8 mouse cellular contexts compared by ENCODE assay signal in the genomic region with DNA sequence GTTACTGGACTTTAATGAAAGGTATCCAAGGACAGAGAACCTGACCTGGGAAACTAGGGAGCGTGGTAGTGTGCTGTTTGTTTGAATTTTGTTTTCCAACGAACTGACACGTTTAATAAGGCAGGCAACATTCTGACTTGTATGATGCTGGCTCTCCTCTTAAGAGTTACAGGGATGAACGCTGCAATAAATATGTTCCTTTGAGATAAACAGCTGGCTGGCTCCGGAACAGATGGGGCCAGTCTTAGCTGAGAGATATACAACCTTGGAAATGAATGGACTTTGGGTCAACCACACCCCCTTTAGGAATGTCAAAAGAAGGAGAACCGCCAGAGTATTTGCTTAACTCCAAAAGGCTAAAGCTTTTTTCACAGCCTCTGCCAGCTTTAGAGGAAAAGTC. TPM values are rescaled to one million over a fixed set of nuclear protein-coding genes. Genes with fewer than 3 reads are reported as not detected.
DNase-seq lines count a peak whose midpoint lies in the region; ATAC-seq and TF ChIP-seq lines count a peak whose summit lies in the region.

No protein-coding gene starts in this region.

- WGBS in cerebellum, adult 2 months = under 1% methylated on average over 6 of the region's 6 CpGs
- 1% methylated on average over 6 of the region's 6 CpGs for WGBS in forebrain, postnatal 0 days
- WGBS in limb, embryonic 12.5 days = 2% methylated on average over 6 of the region's 6 CpGs
- under 1% methylated on average over 6 of the region's 6 CpGs for WGBS in neural tube, embryonic 11.5 days

- no peaks in the 10 kb centered on the region for H3K9me3 ChIP-seq in forebrain, postnatal 0 days (ENCODE audit: low read length)
- H3K9me3 ChIP-seq in limb, embryonic 12.5 days = no peaks in the 10 kb centered on the region
- no peaks in the 10 kb centered on the region for H3K9me3 ChIP-seq in neural tube, embryonic 11.5 days (ENCODE audit: control insufficient read depth, low read length)

- peak overlapping the region; percentile 90 for H3K4me2 ChIP-seq in forebrain, postnatal 0 days (ENCODE audit: low read depth)
- peak overlapping the region; percentile 79 for H3K4me2 ChIP-seq in limb, embryonic 12.5 days
- H3K4me2 ChIP-seq in neural tube, embryonic 11.5 days (ENCODE audit: low read depth) = peak overlapping the region; percentile 61

- ATAC-seq in forebrain, postnatal 0 days = no peak
- ATAC-seq in limb, embryonic 12.5 days (ENCODE audit: insufficient number of reproducible peaks, insufficient read depth, low FRiP score, low TSS enrichment, low read depth) = no peak
- ATAC-seq in neural tube, embryonic 11.5 days (ENCODE audit: insufficient read depth, low FRiP score, low TSS enrichment) = no peak
- no peak for ATAC-seq in cerebellum, adult (ENCODE audit: insufficient number of reproducible peaks, low FRiP score, low TSS enrichment)

- no peak for TF ChIP-seq CTCF in cerebellum, adult 2 months (IDR thresholded peaks at IDR 0.05; ENCODE audit: borderline replicate concordance, insufficient read depth, low read depth, low read length)
- no peak for TF ChIP-seq CTCF in bone marrow macrophage, adult 2 months (IDR thresholded peaks at IDR 0.05; ENCODE audit: low read depth, low read length)
- TF ChIP-seq CTCF in forebrain, postnatal 0 days (IDR thresholded peaks at IDR 0.05; ENCODE audit: low read depth) = no peak

- H3K27me3 ChIP-seq in cerebellum, adult 2 months (ENCODE audit: control insufficient read depth, insufficient read depth, low read length) = no peaks in the 10 kb centered on the region
- H3K27me3 ChIP-seq in forebrain, postnatal 0 days (ENCODE audit: insufficient read depth, low read length) = no peaks in the 10 kb centered on the region
- H3K27me3 ChIP-seq in limb, embryonic 12.5 days = no peaks in the 10 kb centered on the region
- no peaks in the 10 kb centered on the region for H3K27me3 ChIP-seq in neural tube, embryonic 11.5 days (ENCODE audit: control insufficient read depth, insufficient read depth, low read length)

- no peak for TF ChIP-seq POLR2A in cerebellum, adult 2 months (IDR thresholded peaks at IDR 0.05; ENCODE audit: borderline replicate concordance, insufficient read depth, low read length)
- TF ChIP-seq POLR2A in bone marrow macrophage, adult 2 months (IDR thresholded peaks at IDR 0.05; ENCODE audit: borderline replicate concordance, low read depth, low read length) = no peak

- H3K36me3 ChIP-seq in forebrain, postnatal 0 days (ENCODE audit: insufficient read depth) = peaks cover 4% of the 10 kb centered on the region; the same call in 1 of the 2 replicates
- peaks cover 11% of the 10 kb centered on the region; the same call in 1 of the 2 replicates for H3K36me3 ChIP-seq in limb, embryonic 12.5 days
- H3K36me3 ChIP-seq in neural tube, embryonic 11.5 days (ENCODE audit: control insufficient read depth, insufficient read depth, low read length) = no peaks in the 10 kb centered on the region; the same call in 1 of the 2 replicates

- no peak overlapping the region for H3K27ac ChIP-seq in cerebellum, adult 2 months (ENCODE audit: insufficient read depth, low read length)
- no peak overlapping the region for H3K27ac ChIP-seq in bone marrow macrophage, adult 2 months (ENCODE audit: insufficient read depth, low read depth, low read length)
- H3K27ac ChIP-seq in forebrain, postnatal 0 days (ENCODE audit: low read depth, low read length) = peak overlapping the region; percentile 98; the same call in 1 of the 2 replicates
- no peak overlapping the region for H3K27ac ChIP-seq in limb, embryonic 12.5 days
- no peak overlapping the region for H3K27ac ChIP-seq in neural tube, embryonic 11.5 days (ENCODE audit: low read depth, low read length)

- H3K4me3 ChIP-seq in cerebellum, adult 2 months (replicated peaks; ENCODE audit: insufficient read depth, low read depth, low read length) = peak overlapping the region; percentile 93
- H3K4me3 ChIP-seq in bone marrow macrophage, adult 2 months (ENCODE audit: insufficient read depth, low read length) = peak overlapping the region; percentile 47
- H3K4me3 ChIP-seq in forebrain, postnatal 0 days (ENCODE audit: low read depth, low read length) = peak overlapping the region; percentile 89
- peak overlapping the region; percentile 72 for H3K4me3 ChIP-seq in limb, embryonic 12.5 days (replicated peaks)
- peak overlapping the region; percentile 84 for H3K4me3 ChIP-seq in neural tube, embryonic 11.5 days (ENCODE audit: low read depth, low read length)

- H3K9ac ChIP-seq in forebrain, postnatal 0 days = peak overlapping the region; percentile 99
- peak overlapping the region; percentile 56; the same call in 1 of the 2 replicates for H3K9ac ChIP-seq in limb, embryonic 12.5 days (replicated peaks)
- H3K9ac ChIP-seq in neural tube, embryonic 11.5 days (ENCODE audit: low read length) = peak overlapping the region; percentile 55

- DNase-seq in cerebellum, adult 2 months = peak in 1 of 2 experiments; percentile 29
- DNase-seq in cerebellum, adult 9-11 months = no peak
- no peak for DNase-seq in forebrain, postnatal 0 days
- no peak for DNase-seq in neural tube, embryonic 11.5 days (ENCODE audit: low spot score)
- no peak for DNase-seq in layer of hippocampus, postnatal 36 days

- H3K4me1 ChIP-seq in cerebellum, adult 2 months (ENCODE audit: control insufficient read depth, insufficient read depth, low read length) = no peaks in the 10 kb centered on the region; the same call in 1 of the 2 replicates
- peaks cover 13% of the 10 kb centered on the region for H3K4me1 ChIP-seq in bone marrow macrophage, adult 2 months (ENCODE audit: control insufficient read depth, insufficient read depth, low read length)
- peaks cover 27% of the 10 kb centered on the region for H3K4me1 ChIP-seq in forebrain, postnatal 0 days (ENCODE audit: insufficient read depth)
- peaks cover 26% of the 10 kb centered on the region for H3K4me1 ChIP-seq in limb, embryonic 12.5 days (replicated peaks)
- peaks cover 18% of the 10 kb centered on the region for H3K4me1 ChIP-seq in neural tube, embryonic 11.5 days (ENCODE audit: control insufficient read depth, insufficient read depth, low read length)

RNA-seq across cellular contexts. Expression of a gene that starts 1.4 kb away (rescaled TPM):
- polyA plus RNA-seq in cerebellum, adult 2 months (2012; rRNA removed) = 20.8 and 23.0 TPM in 2 replicates
- polyA plus RNA-seq in bone marrow macrophage, adult 2 months (2012; ENCODE audit: insufficient read depth, insufficient read length, missing spikeins) = 0.71 TPM in 1 of 2 replicates, not detected in the other
- total RNA-seq in forebrain, postnatal 0 days (2014; rRNA removed) = 25.3 and 36.1 TPM in 2 replicates
- 14.7 and 15.0 TPM in 2 replicates for polyA plus RNA-seq in forebrain, postnatal 0 days (2015; fragmentation: Nextera tagmentation; extraction: Ambion mirVana)
- 11.8 and 18.0 TPM in 2 replicates for polyA plus RNA-seq in limb, embryonic 12.5 days (2016; fragmentation: Nextera tagmentation; extraction: Ambion mirVana)
- polyA plus RNA-seq in neural tube, embryonic 11.5 days (2014; fragmentation: Nextera tagmentation; extraction: Ambion mirVana) = 24.3 and 25.5 TPM in 2 replicates
- total RNA-seq in layer of hippocampus, postnatal 36 days (2021) = 10 to 100 TPM; 48.7 to 49.2 TPM
